Mouse (Mus musculus) erythroblast, adult 5-6 weeks (primary cell): Measurements from ENCODE around the gene Phf21a. TPM values are rescaled to one million over a fixed set of nuclear protein-coding genes. Genes with fewer than 3 reads are reported as not detected.
"Not testable (repeated sequence)": the region's sequence is repeated elsewhere in the genome, so short reads cannot be mapped to it uniquely, and the experiment has no call there.

Experiments used
- ATAC-seq: replicated peaks from 2 replicates; pipeline ENCODE4 v1.8.0; 2016; ENCODE audit warnings: moderate number of reproducible peaks, mild to moderate bottlenecking, moderate TSS enrichment, inconsistent platforms; ENCODE audit not compliant: poor library complexity, low FRiP score, severe bottlenecking
- total RNA-seq, 2 experiments: library from RNA; stranded (forward) in 1 of 2; stranded (reverse) in 1 of 2; fragments of 150-400 nt in 1 of 2; fragments of 200-764, 138-1000 nt in 1 of 2; gene quantifications; 2 replicates each; pipeline versions ENCODE4 v1.2.3 to v1.2.4; 2015 to 2017; ENCODE audit warnings: low replicate concordance in 2 of 2

Phf21a gene
- total RNA-seq, 2 experiments from 2014 or later, result 11.1 to 15.2 TPM

GRCm38 (mm10) chr2:92390206-92390930 is 297.5 kb downstream of the Phf21a start:
- no peak for ATAC-seq

- ATAC-seq, result no peak
Measured at GRCm38 (mm10) chr2:92391116-92391515, 298.2 kb downstream of the Phf21a start.

GRCm38 (mm10) chr2:92391703-92392317 is 298.9 kb downstream of the Phf21a start:
- ATAC-seq, result no peak

- ATAC-seq, result no peak
Measured at GRCm38 (mm10) chr2:92392318-92393264, 299.7 kb downstream of the Phf21a start.

- ATAC-seq, result no peak
Measured at GRCm38 (mm10) chr2:92395535-92395934, 302.6 kb downstream of the Phf21a start.

- ATAC-seq, result no peak
Measured at GRCm38 (mm10) chr2:92397436-92397835, 304.5 kb downstream of the Phf21a start.

GRCm38 (mm10) chr2:92399877-92400276 is 307.0 kb downstream of the Phf21a start:
- ATAC-seq, result not testable (repeated sequence)

GRCm38 (mm10) chr2:92400682-92401081 is 307.8 kb downstream of the Phf21a start:
- no peak for ATAC-seq

- ATAC-seq, result no peak
Measured at GRCm38 (mm10) chr2:92401091-92401561, 308.2 kb downstream of the Phf21a start, which contains the start of gene Mapk8ip1. Mapk8ip1 (minus strand) TSS chr2:92401263.

GRCm38 (mm10) chr2:92402591-92403326 is 309.8 kb downstream of the Phf21a start:
- no peak for ATAC-seq

GRCm38 (mm10) chr2:92403776-92404319 is 310.9 kb downstream of the Phf21a start:
- ATAC-seq, result no peak

- no peak for ATAC-seq
Measured at GRCm38 (mm10) chr2:92404737-92405136, 311.8 kb downstream of the Phf21a start.

- no peak for ATAC-seq
Measured at GRCm38 (mm10) chr2:92405687-92406086, 312.8 kb downstream of the Phf21a start.

GRCm38 (mm10) chr2:92408309-92409045 is 315.6 kb downstream of the Phf21a start:
- ATAC-seq, result no peak

- ATAC-seq, result no peak
Measured at GRCm38 (mm10) chr2:92411705-92412104, 318.8 kb downstream of the Phf21a start.
